Mouse (Mus musculus): ENCODE results near the gene Tubb2a.

DNA sequence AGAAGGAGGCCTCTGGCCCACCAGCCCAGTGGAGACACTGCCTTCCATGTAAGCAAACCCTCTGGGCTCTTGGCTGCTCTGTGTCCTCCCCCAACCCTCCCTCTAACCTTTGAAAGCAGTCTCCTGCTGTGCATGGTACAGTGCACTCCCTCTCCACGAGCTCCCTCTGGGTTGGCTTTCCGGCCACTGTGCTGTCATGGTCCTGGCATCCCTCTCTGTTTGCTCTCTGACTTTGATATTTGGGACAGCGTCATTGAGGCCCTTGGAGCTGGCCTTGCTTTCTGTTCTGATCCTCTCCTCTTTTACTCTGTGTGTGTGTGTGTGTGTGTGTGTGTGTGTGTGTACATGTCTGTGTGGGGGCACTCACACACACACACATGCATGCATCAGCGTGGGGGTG, 23.4 kb downstream of the Tubb2a start:
- TF ChIP-seq CTCF (IDR thresholded peaks at IDR 0.05; ENCODE audit: control insufficient read depth, insufficient read depth, low read length) (no peak), POLR2A (IDR thresholded peaks at IDR 0.05; ENCODE audit: borderline replicate concordance, control insufficient read depth, low read depth, low read length) (no peak)

Data from bone marrow, adult 2 months (tissue).